8 mouse cellular contexts compared by ENCODE assay signal in the genomic region with DNA sequence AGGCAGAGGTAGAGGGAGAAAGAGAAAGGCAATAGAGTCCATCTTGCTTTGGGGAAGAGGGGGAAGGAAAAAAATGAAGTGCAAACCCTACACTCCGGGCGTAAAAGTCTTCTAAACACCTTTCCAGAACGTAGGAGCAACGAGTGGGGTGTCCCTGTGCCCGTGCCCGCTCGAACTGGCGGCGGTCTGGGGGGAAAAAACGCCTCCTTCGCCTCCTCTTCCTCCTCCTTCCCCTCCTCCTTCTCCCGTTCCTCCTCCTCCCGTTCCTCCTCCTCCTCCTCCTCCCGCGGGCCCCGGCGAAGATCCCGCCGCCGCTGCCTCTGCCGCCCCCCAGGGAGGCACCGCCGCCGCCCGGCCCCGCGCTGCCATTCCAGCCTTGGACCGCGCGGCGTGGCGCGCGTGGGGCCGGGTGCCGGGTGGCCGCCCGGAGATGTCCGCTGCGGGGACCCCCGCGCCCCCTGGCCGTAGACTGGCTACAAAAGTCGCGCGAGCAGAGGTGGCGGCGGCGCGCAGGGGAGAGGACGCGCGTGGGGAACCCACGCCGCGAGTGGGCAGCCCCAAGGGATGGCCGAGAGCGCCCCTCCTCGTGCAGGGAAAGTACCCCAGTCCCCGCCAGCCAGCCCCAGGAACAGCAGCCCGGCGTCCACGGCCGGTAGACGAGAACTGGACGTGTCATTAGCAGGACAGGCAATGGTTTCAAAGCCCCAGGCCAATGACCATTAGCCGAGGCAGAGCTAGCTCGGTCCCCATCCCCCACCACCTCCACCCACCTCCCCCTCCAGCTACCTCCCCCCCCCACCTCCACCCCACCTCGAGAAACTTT. TPM values are rescaled to one million over a fixed set of nuclear protein-coding genes. Genes with fewer than 3 reads are reported as not detected.
A peak's percentile ranks its signal among the peaks of the same experiment; 100 is the strongest.
DNase-seq lines count a peak whose midpoint lies in the region; ATAC-seq and TF ChIP-seq lines count a peak whose summit lies in the region.

No protein-coding gene starts in this region.

- no peak for TF ChIP-seq POLR2A in cortical plate, adult 2 months (IDR thresholded peaks at IDR 0.05; ENCODE audit: extremely low read depth, insufficient read depth, low read length)

- H3K9me3 ChIP-seq in midbrain, postnatal 0 days (ENCODE audit: low read length): no peaks in the 10 kb centered on the region

- no peak for TF ChIP-seq CTCF in cortical plate, adult 2 months (IDR thresholded peaks at IDR 0.05; ENCODE audit: extremely low read depth, insufficient read depth, low read length)
- TF ChIP-seq CTCF in midbrain, postnatal 0 days (IDR thresholded peaks at IDR 0.05): no peak

- WGBS in midbrain, postnatal 0 days: under 1% methylated on average over 53 of the region's 69 CpGs

- H3K36me3 ChIP-seq in midbrain, postnatal 0 days (ENCODE audit: insufficient read depth, low read length): no peaks in the 10 kb centered on the region
- peaks cover 2% of the 10 kb centered on the region; the same call in 1 of the 2 replicates for H3K36me3 ChIP-seq in splenic B cell, adult 2 months (ENCODE audit: control insufficient read depth, insufficient read depth, low read length, poor library complexity, severe bottlenecking)

- H3K27ac ChIP-seq in cortical plate, adult 2 months (ENCODE audit: insufficient read depth, low read length): no peak overlapping the region
- peak overlapping the region; percentile 55; the same call in 1 of the 2 replicates for H3K27ac ChIP-seq in midbrain, postnatal 0 days (ENCODE audit: low read depth, low read length)

- H3K27me3 ChIP-seq in midbrain, postnatal 0 days (ENCODE audit: insufficient read depth, low read length): no peaks in the 10 kb centered on the region
- H3K27me3 ChIP-seq in splenic B cell, adult 2 months (ENCODE audit: control insufficient read depth, insufficient read depth, low read length, poor library complexity, severe bottlenecking): no peaks in the 10 kb centered on the region; the same call in 1 of the 2 replicates

- no peaks in the 10 kb centered on the region for H3K4me1 ChIP-seq in cortical plate, adult 2 months (ENCODE audit: control insufficient read depth, insufficient read depth, low read length)
- no peaks in the 10 kb centered on the region for H3K4me1 ChIP-seq in midbrain, postnatal 0 days (ENCODE audit: insufficient read depth, low read length)

- peak; percentile 17 to 29 for DNase-seq in left cerebral cortex, adult 18-20 months (ENCODE audit: low spot score in 2 of 2)
- no peak for DNase-seq in left cerebral cortex, adult 11 months (ENCODE audit: low spot score)
- peak; percentile 95 for DNase-seq in heart, adult 11 months
- peak; percentile 45 for DNase-seq in kidney, adult 18-20 months
- peak; percentile 49 for DNase-seq in liver
- peak; percentile 49 for DNase-seq in midbrain, postnatal 0 days (ENCODE audit: low spot score)
- DNase-seq in splenic B cell, adult 2 months (ENCODE audit: low read depth, low spot score): peak; percentile 42

- H3K9ac ChIP-seq in midbrain, postnatal 0 days (replicated peaks; ENCODE audit: low read length, poor library complexity, severe bottlenecking): peak overlapping the region; percentile 74

- no peak for ATAC-seq in midbrain, postnatal 0 days (ENCODE audit: low FRiP score)

- peak overlapping the region; percentile 97 for H3K4me2 ChIP-seq in midbrain, postnatal 0 days (ENCODE audit: low read depth, low read length, poor library complexity, severe bottlenecking)

- peak overlapping the region; percentile 35 for H3K4me3 ChIP-seq in cortical plate, adult 2 months (ENCODE audit: insufficient read depth, low read length)
- H3K4me3 ChIP-seq in midbrain, postnatal 0 days (ENCODE audit: low read depth, low read length): peak overlapping the region; percentile 91

RNA-seq across cellular contexts. Expression of gene Bbx, which starts 2.3 kb away (rescaled TPM):
- total RNA-seq in left cerebral cortex, adult 18-20 months (2021): 10 to 100 TPM; 23.8 to 25.4 TPM
- 9.9 and 10.4 TPM in 2 replicates for polyA plus RNA-seq in cortical plate, adult 2 months (2012; rRNA removed)
- total RNA-seq in midbrain, postnatal 0 days (2014; rRNA removed): 8.4 and 11.8 TPM in 2 replicates
- polyA plus RNA-seq in midbrain, postnatal 0 days (2015; fragmentation: Nextera tagmentation; extraction: Ambion mirVana): 8.4 and 10.7 TPM in 2 replicates
